Mouse (Mus musculus) heart, embryonic 15.5 days (tissue): Measurements from ENCODE around the gene Kif22. TPM values are rescaled to one million over a fixed set of nuclear protein-coding genes. Genes with fewer than 3 reads are reported as not detected.

Source experiments
- ATAC-seq: fragments of 200-750 bp; cut with Nextera tagmentation; replicated peaks from 2 replicates; pipeline ENCODE4 v1.8.0; 2017; ENCODE audit warnings: low read depth, moderate TSS enrichment; ENCODE audit not compliant: insufficient number of reproducible peaks, insufficient read depth, low FRiP score
- H3K27ac ChIP-seq: fragments of 300-500 bp; sonication (generic); 2 replicates; pipeline ENCODE4 v1.5.1; 2015; ENCODE audit warnings: mild to moderate bottlenecking, inconsistent platforms
- H3K27me3 ChIP-seq: fragments of 300-500 bp; sonication (generic); 2 replicates; pipeline ENCODE4 v1.6.1; 2015; ENCODE audit warnings: inconsistent platforms
- H3K36me3 ChIP-seq: fragments of 300-500 bp; sonication (generic); 2 replicates; pipeline ENCODE4 v1.6.1; 2015; ENCODE audit warnings: mild to moderate bottlenecking, inconsistent platforms
- H3K4me1 ChIP-seq: fragments of 300-500 bp; sonication (generic); replicated peaks from 2 replicates; pipeline ENCODE4 v1.6.1; 2015; ENCODE audit warnings: inconsistent platforms
- H3K4me2 ChIP-seq: fragments of 300-500 bp; sonication (generic); 2 replicates; pipeline ENCODE4 v1.6.1; 2015; ENCODE audit warnings: inconsistent platforms, mild to moderate bottlenecking, moderate library complexity
- H3K4me3 ChIP-seq: fragments of 300-500 bp; sonication (generic); 2 replicates; pipeline ENCODE4 v1.5.1; 2015; ENCODE audit warnings: mild to moderate bottlenecking, inconsistent platforms
- H3K9ac ChIP-seq: fragments of 300-500 bp; sonication (generic); 2 replicates; pipeline ENCODE4 v1.6.1; 2015; ENCODE audit warnings: mild to moderate bottlenecking, inconsistent platforms
- H3K9me3 ChIP-seq: fragments of 300-500 bp; sonication (generic); replicated peaks from 2 replicates; pipeline ENCODE4 v1.6.1; 2016; ENCODE audit warnings: inconsistent platforms
- WGBS: fragments of 180-500 bp; shearing (Covaris S2); methylation state at CpG from one replicate; pipeline ENCODE4 v1.1.7; 2015; ENCODE audit warnings: mixed read lengths; 5-methylcytosine and 5-hydroxymethylcytosine counted together
- polyA plus RNA-seq: library from polyadenylated mRNA; unstranded; fragments of >200 nt; fragmentation: Nextera tagmentation; extraction: Ambion mirVana; gene quantifications from 2 replicates; pipeline ENCODE4 v1.2.1, GENCODE M21; 2015

Gene Kif22
- polyA plus RNA-seq, 1 experiment from 2014 or later = 67.5 TPM

- H3K4me3 ChIP-seq = no peak overlapping the region
- H3K9me3 ChIP-seq = no peaks in the 10 kb centered on the region
- no peaks in the 10 kb centered on the region for H3K36me3 ChIP-seq
- H3K27ac ChIP-seq = no peak overlapping the region
- no peaks in the 10 kb centered on the region for H3K27me3 ChIP-seq
- H3K4me1 ChIP-seq = no peaks in the 10 kb centered on the region
- no peak overlapping the region for H3K9ac ChIP-seq
- no peak for ATAC-seq
- 43% methylated on average over 2 of the region's 2 CpGs for WGBS
- H3K4me2 ChIP-seq = no peak overlapping the region
Measured at GRCm38 (mm10) chr7:127082995-127083394, 40.7 kb upstream of the Kif22 start.

- Histone ChIP-seq H3K27ac (no peak overlapping the region), H3K4me1 (no peaks in the 10 kb centered on the region), H3K36me3 (no peaks in the 10 kb centered on the region), H3K9ac (no peak overlapping the region), H3K9me3 (no peaks in the 10 kb centered on the region), H3K4me3 (no peak overlapping the region), H3K27me3 (no peaks in the 10 kb centered on the region), H3K4me2 (no peak overlapping the region)
- ATAC-seq = no peak
- WGBS = 59% methylated on average over 8 of the region's 8 CpGs
Measured at GRCm38 (mm10) chr7:127082271-127082670, 40.0 kb upstream of the Kif22 start.

- 53% methylated on average over 3 of the region's 3 CpGs for WGBS
- no peak for ATAC-seq
- Histone ChIP-seq H3K4me1 (0 out of 2 replicates have a peak, but pooled peaks cover 4% of the 10 kb centered on the region), H3K27me3 (no peaks in the 10 kb centered on the region), H3K9ac (no peak overlapping the region), H3K27ac (no peak overlapping the region), H3K4me3 (no peak overlapping the region), H3K36me3 (no peaks in the 10 kb centered on the region), H3K4me2 (no peak overlapping the region), H3K9me3 (no peaks in the 10 kb centered on the region)
Measured at GRCm38 (mm10) chr7:127080045-127080444, 37.8 kb upstream of the Kif22 start.

GRCm38 (mm10) chr7:127077692-127078091 lies 35.4 kb upstream of the Kif22 start:
- H3K4me3 ChIP-seq = no peak overlapping the region
- H3K36me3 ChIP-seq = no peaks in the 10 kb centered on the region
- no peaks in the 10 kb centered on the region for H3K27me3 ChIP-seq
- no peak overlapping the region for H3K27ac ChIP-seq
- WGBS = 84% methylated on average over 3 of the region's 3 CpGs
- H3K4me1 ChIP-seq = 0 out of 2 replicates have a peak, but pooled peaks cover 6% of the 10 kb centered on the region
- no peaks in the 10 kb centered on the region for H3K9me3 ChIP-seq
- H3K9ac ChIP-seq = no peak overlapping the region
- no peak overlapping the region for H3K4me2 ChIP-seq
- ATAC-seq = no peak

GRCm38 (mm10) chr7:127076188-127076587 lies 33.9 kb upstream of the Kif22 start:
- no peak overlapping the region for H3K4me3 ChIP-seq
- H3K9me3 ChIP-seq = no peaks in the 10 kb centered on the region
- no peak overlapping the region for H3K4me2 ChIP-seq
- WGBS = 80% methylated on average over 5 of the region's 5 CpGs
- no peaks in the 10 kb centered on the region for H3K27me3 ChIP-seq
- no peak overlapping the region for H3K27ac ChIP-seq
- H3K9ac ChIP-seq = no peak overlapping the region
- H3K4me1 ChIP-seq = 0 out of 2 replicates have a peak, but pooled peaks cover 6% of the 10 kb centered on the region
- H3K36me3 ChIP-seq = no peaks in the 10 kb centered on the region
- ATAC-seq = no peak

GRCm38 (mm10) chr7:127073221-127073620 lies 30.9 kb upstream of the Kif22 start:
- no peak for ATAC-seq
- 72% methylated on average over 4 of the region's 4 CpGs for WGBS
- H3K4me3 ChIP-seq = no peak overlapping the region
- no peak overlapping the region for H3K4me2 ChIP-seq
- no peak overlapping the region for H3K27ac ChIP-seq
- no peaks in the 10 kb centered on the region for H3K36me3 ChIP-seq
- H3K9me3 ChIP-seq = no peaks in the 10 kb centered on the region
- no peak overlapping the region for H3K9ac ChIP-seq
- H3K27me3 ChIP-seq = no peaks in the 10 kb centered on the region
- 0 out of 2 replicates have a peak, but pooled peaks cover 6% of the 10 kb centered on the region for H3K4me1 ChIP-seq

- 0 out of 2 replicates have a peak, but pooled peaks cover 5% of the 10 kb centered on the region for H3K4me1 ChIP-seq
- 68% methylated on average over 4 of the region's 4 CpGs for WGBS
- ATAC-seq = no peak
- H3K4me2 ChIP-seq = no peak overlapping the region
- H3K9ac ChIP-seq = no peak overlapping the region
- H3K27me3 ChIP-seq = no peaks in the 10 kb centered on the region
- no peak overlapping the region for H3K4me3 ChIP-seq
- H3K36me3 ChIP-seq = no peaks in the 10 kb centered on the region
- no peaks in the 10 kb centered on the region for H3K9me3 ChIP-seq
- H3K27ac ChIP-seq = no peak overlapping the region
Measured at GRCm38 (mm10) chr7:127070871-127071413, 28.7 kb upstream of the Kif22 start.

- ATAC-seq = no peak
- no peak overlapping the region for H3K27ac ChIP-seq
- H3K4me3 ChIP-seq = no peak overlapping the region
- H3K4me1 ChIP-seq = no peaks in the 10 kb centered on the region
- H3K9me3 ChIP-seq = no peaks in the 10 kb centered on the region
- H3K36me3 ChIP-seq = no peaks in the 10 kb centered on the region
- no peak overlapping the region for H3K9ac ChIP-seq
- H3K4me2 ChIP-seq = no peak overlapping the region
- WGBS = 45% methylated on average over 4 of the region's 4 CpGs
- no peaks in the 10 kb centered on the region for H3K27me3 ChIP-seq
Measured at GRCm38 (mm10) chr7:127066317-127066716, 24.0 kb upstream of the Kif22 start.

GRCm38 (mm10) chr7:127065538-127065937 lies 23.3 kb upstream of the Kif22 start:
- WGBS = 85% methylated on average over 6 of the region's 6 CpGs
- Histone ChIP-seq H3K36me3 (no peaks in the 10 kb centered on the region), H3K27ac (no peak overlapping the region), H3K4me3 (no peak overlapping the region), H3K27me3 (no peaks in the 10 kb centered on the region), H3K4me2 (no peak overlapping the region), H3K9me3 (no peaks in the 10 kb centered on the region), H3K9ac (no peak overlapping the region), H3K4me1 (no peaks in the 10 kb centered on the region)
- ATAC-seq = no peak

- Histone ChIP-seq H3K36me3 (no peaks in the 10 kb centered on the region), H3K27me3 (0 out of 2 replicates have a peak, but pooled peaks cover 8% of the 10 kb centered on the region), H3K4me1 (no peaks in the 10 kb centered on the region), H3K4me3 (no peak overlapping the region), H3K27ac (no peak overlapping the region), H3K4me2 (no peak overlapping the region), H3K9ac (no peak overlapping the region), H3K9me3 (no peaks in the 10 kb centered on the region)
- no peak for ATAC-seq
- WGBS = 71% methylated on average over 5 of the region's 5 CpGs
Measured at GRCm38 (mm10) chr7:127055026-127055585, 12.8 kb upstream of the Kif22 start.

- Histone ChIP-seq H3K4me2 (no peak overlapping the region), H3K9ac (no peak overlapping the region), H3K9me3 (no peaks in the 10 kb centered on the region), H3K4me1 (peaks cover 9% of the 10 kb centered on the region), H3K4me3 (no peak overlapping the region), H3K27ac (no peak overlapping the region), H3K36me3 (peaks cover 64% of the 10 kb centered on the region), H3K27me3 (no peaks in the 10 kb centered on the region)
- ATAC-seq = no peak
- WGBS = 67% methylated on average over 1 of the region's 1 CpGs
Measured at GRCm38 (mm10) chr7:127031244-127031643, 11.0 kb downstream of the Kif22 start.

- Histone ChIP-seq H3K9me3 (no peaks in the 10 kb centered on the region), H3K4me2 (no peak overlapping the region), H3K27me3 (no peaks in the 10 kb centered on the region), H3K4me3 (no peak overlapping the region), H3K36me3 (peaks cover 58% of the 10 kb centered on the region), H3K9ac (no peak overlapping the region), H3K27ac (no peak overlapping the region), H3K4me1 (peaks cover 9% of the 10 kb centered on the region)
- ATAC-seq = no peak
- 94% methylated on average over 1 of the region's 1 CpGs for WGBS
Measured at GRCm38 (mm10) chr7:127030172-127030571, 12.1 kb downstream of the Kif22 start.
